Mouse (Mus musculus) midbrain, postnatal 0 days (tissue): Measurements from ENCODE around the gene Klrb1. TPM values are rescaled to one million over a fixed set of nuclear protein-coding genes. Genes with fewer than 3 reads are reported as not detected.

Experiments
- ATAC-seq: fragments of 200-750 bp; cut with Nextera tagmentation; 2 replicates; pipeline ENCODE4 v1.8.0; 2017; ENCODE audit warnings: moderate number of reproducible peaks, mild to moderate bottlenecking, moderate TSS enrichment, moderate library complexity; ENCODE audit not compliant: low FRiP score
- DNase-seq: peaks from one replicate; pipeline ENCODE4 v3.0.0-alpha.2; 2015; ENCODE audit warnings: low spot score
- H3K27ac ChIP-seq: fragments of 300-500 bp; sonication (generic); 2 replicates; pipeline ENCODE4 v1.5.1; 2014; ENCODE audit warnings: low read depth, mild to moderate bottlenecking, low read length, mixed read lengths
- H3K27me3 ChIP-seq: fragments of 300-500 bp; sonication (generic); 2 replicates; pipeline ENCODE4 v1.6.1; 2014; ENCODE audit warnings: low read length, control low read depth, mixed read lengths; ENCODE audit not compliant: insufficient read depth
- H3K36me3 ChIP-seq: fragments of 300-500 bp; sonication (generic); 2 replicates; pipeline ENCODE4 v1.6.1; 2014; ENCODE audit warnings: low read length, control low read depth, mixed read lengths; ENCODE audit not compliant: insufficient read depth
- H3K4me1 ChIP-seq: fragments of 300-500 bp; sonication (generic); 2 replicates; pipeline ENCODE4 v1.6.1; 2014; ENCODE audit warnings: mild to moderate bottlenecking, control low read depth, antibody characterized with exemption, low read length, mixed read lengths; ENCODE audit not compliant: insufficient read depth
- H3K4me2 ChIP-seq: fragments of 300-500 bp; sonication (generic); 2 replicates; pipeline ENCODE4 v1.6.1; 2014; ENCODE audit warnings: low read depth, mild to moderate bottlenecking, low read length, mixed read lengths; ENCODE audit not compliant: poor library complexity, severe bottlenecking
- H3K4me3 ChIP-seq: fragments of 300-500 bp; sonication (generic); 2 replicates; pipeline ENCODE4 v1.5.1; 2014; ENCODE audit warnings: low read depth, mild to moderate bottlenecking, low read length, moderate library complexity
- H3K9ac ChIP-seq: fragments of 300-500 bp; sonication (generic); replicated peaks from 2 replicates; pipeline ENCODE4 v1.6.1; 2014; ENCODE audit warnings: mild to moderate bottlenecking, low read length, moderate library complexity, mixed read lengths; ENCODE audit not compliant: poor library complexity, severe bottlenecking
- H3K9me3 ChIP-seq: fragments of 300-500 bp; sonication (generic); 2 replicates; pipeline ENCODE4 v1.6.1; 2016; ENCODE audit warnings: low read length, control low read depth
- CTCF ChIP-seq: IDR thresholded peaks from 2 replicates; pipeline ENCODE4 v1.5.1; 2016; ENCODE audit warnings: antibody characterized with exemption, mild to moderate bottlenecking
- WGBS: fragments of 180-500 bp; shearing (Covaris S2); extraction: QIAGEN DNeasy Blood & Tissue Kit; methylation state at CpG from one replicate; pipeline ENCODE4 v1.1.7; 2014; 5-methylcytosine and 5-hydroxymethylcytosine counted together
- polyA plus RNA-seq: library from polyadenylated mRNA; unstranded; fragments of >200 nt; fragmentation: Nextera tagmentation; extraction: Ambion mirVana; gene quantifications from 2 replicates; pipeline ENCODE4 v1.2.1, GENCODE M21; 2015
- total RNA-seq: library from RNA; depleted of rRNA; stranded (reverse); fragments of >200 nt; gene quantifications from 2 replicates; pipeline ENCODE4 v1.2.3, GENCODE M21; 2014; rRNA removed

Gene Klrb1
- total and polyA plus RNA-seq, 2 experiments from 2014 or later, result 2.3 to 3.0 TPM

DNA sequence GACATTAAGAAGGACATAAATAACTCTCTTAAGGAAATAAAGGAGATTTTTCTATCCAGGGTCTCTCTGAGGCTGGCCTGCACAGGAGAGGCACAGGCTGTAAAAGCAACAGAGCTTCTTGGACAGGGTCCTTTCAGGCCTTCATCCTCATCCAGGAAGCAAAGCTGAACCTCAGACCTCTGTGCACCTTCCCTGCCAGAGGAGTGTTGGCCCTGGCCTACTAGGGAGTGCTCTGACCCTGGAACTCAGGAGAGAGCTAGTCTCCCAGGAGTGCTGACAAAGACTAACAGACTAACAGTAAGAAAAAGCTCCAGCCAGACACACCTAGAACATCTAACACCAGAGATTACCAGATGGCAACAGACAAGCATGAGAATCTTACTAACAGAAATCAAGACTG, 43.3 kb downstream of the Klrb1 start:
- Histone ChIP-seq H3K4me1 (no peaks in the 10 kb centered on the region), H3K4me2 (no peak overlapping the region), H3K27me3 (no peaks in the 10 kb centered on the region), H3K4me3 (no peak overlapping the region), H3K36me3 (no peaks in the 10 kb centered on the region), H3K9ac (no peak overlapping the region), H3K9me3 (no peaks in the 10 kb centered on the region), H3K27ac (no peak overlapping the region)
- ATAC-seq, result no peak
- TF ChIP-seq CTCF, result no peak
- no peak for DNase-seq

DNA sequence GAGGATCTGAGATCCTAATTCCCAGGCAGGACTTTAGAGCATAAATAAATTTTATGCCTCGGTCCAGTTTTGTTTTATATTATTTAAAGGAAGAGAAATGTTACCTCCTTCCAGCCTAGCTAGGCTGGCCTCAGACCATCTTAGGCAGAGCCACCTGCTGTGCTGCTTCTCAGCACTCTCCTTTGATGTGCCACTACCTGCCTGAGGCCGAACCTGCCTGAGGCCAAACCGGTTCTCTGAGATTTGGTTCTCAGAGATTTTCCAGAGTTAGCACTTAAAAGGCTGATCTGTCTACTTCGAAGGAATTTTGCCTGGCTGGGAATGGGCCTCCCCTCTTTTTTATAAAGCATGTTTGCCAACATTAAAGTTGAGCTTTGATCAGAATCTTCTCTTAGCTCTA, 52.9 kb downstream of the Klrb1 start:
- Histone ChIP-seq H3K9me3 (no peaks in the 10 kb centered on the region), H3K4me2 (no peak overlapping the region), H3K4me1 (no peaks in the 10 kb centered on the region), H3K27ac (no peak overlapping the region), H3K36me3 (no peaks in the 10 kb centered on the region), H3K27me3 (no peaks in the 10 kb centered on the region), H3K4me3 (no peak overlapping the region), H3K9ac (no peak overlapping the region)
- 61% methylated on average over 4 of the region's 4 CpGs for WGBS
- ATAC-seq (no peak), DNase-seq (no peak)
- TF ChIP-seq CTCF, result no peak

DNA sequence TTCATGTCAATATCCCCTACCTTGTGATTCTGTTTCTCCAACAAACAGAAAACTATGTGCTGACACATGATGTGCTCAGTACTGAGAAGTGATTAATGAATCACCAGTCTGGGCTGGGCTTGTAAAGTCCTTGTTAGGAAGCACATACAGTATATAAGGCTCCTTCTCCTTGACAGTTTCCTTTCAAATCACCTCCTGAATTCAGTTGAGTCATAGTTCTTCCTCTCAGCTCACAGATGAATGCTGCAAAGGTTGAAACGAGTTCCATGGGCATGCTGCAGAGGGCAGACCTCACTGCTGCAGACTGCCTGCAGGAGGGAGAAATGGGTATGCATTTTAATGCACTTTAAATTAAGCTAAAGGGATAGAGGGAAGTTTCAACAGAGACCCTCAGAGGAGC, 60.7 kb downstream of the Klrb1 start, which contains the start of gene Clec2h:
Gene Clec2h, plus strand, starts transcription at position 180 of the 400 bp plus-strand sequence.
- no peak within 1 kb of the TSS for H3K4me2 ChIP-seq
- DNase-seq (no peak), ATAC-seq (no peak)
- no peak within 1 kb of the TSS for H3K27ac ChIP-seq
- TF ChIP-seq CTCF, result peak; percentile 48
- H3K9me3 ChIP-seq, result no peaks in the 10 kb centered on the region
- H3K9ac ChIP-seq, result no peak within 1 kb of the TSS
- WGBS, result 20% methylated on average over 1 of the region's 1 CpGs
- H3K36me3 ChIP-seq, result no peaks in the 10 kb centered on the region
- H3K27me3 ChIP-seq, result no peaks in the 10 kb centered on the region
- no peak within 1 kb of the TSS for H3K4me3 ChIP-seq
- no peaks in the 10 kb centered on the region for H3K4me1 ChIP-seq

DNA sequence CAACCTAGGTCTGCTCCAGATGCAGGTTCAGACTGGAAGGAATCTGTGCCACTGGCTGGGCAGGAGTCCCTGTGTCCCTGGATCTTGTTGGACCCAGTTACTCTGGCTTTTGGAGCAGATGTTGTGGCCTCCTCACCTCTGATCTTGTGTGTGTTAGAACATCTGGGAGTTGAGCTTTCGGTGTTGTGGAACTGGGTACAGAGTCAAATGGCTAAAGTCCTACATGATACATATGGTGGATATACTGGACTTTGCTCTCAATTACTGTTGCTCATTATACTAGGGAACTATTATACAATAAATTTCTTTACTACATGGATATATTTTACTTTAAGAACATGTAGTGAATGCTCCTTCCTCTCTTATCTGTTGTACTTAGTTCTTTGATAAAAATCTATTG, 61.6 kb downstream of the Klrb1 start:
- no peak overlapping the region for H3K27ac ChIP-seq
- H3K4me3 ChIP-seq, result no peak overlapping the region
- H3K9ac ChIP-seq, result no peak overlapping the region
- H3K36me3 ChIP-seq, result no peaks in the 10 kb centered on the region
- H3K4me2 ChIP-seq, result no peak overlapping the region
- no peaks in the 10 kb centered on the region for H3K4me1 ChIP-seq
- ATAC-seq (no peak), DNase-seq (no peak)
- 93% methylated on average over 1 of the region's 1 CpGs for WGBS
- no peaks in the 10 kb centered on the region for H3K9me3 ChIP-seq
- TF ChIP-seq CTCF, result no peak
- no peaks in the 10 kb centered on the region for H3K27me3 ChIP-seq

Other genes with a start within 250 kb of the Klrb1 start
- gene Pzp, start 196.3 kb downstream of the Klrb1 start, total RNA-seq, result not detected in 2 replicates
- gene Pzp, start 196.3 kb downstream of the Klrb1 start, polyA plus RNA-seq, result 0.16 TPM in 1 of 2 replicates, not detected in the other
- gene A2ml1, start 141.5 kb downstream of the Klrb1 start, total RNA-seq, result 0.16 and 0.28 TPM in 2 replicates
- 7.4 and 7.9 TPM in 2 replicates for gene A2ml1, start 141.5 kb downstream of the Klrb1 start, polyA plus RNA-seq
- gene Klrb1a, start 99.5 kb downstream of the Klrb1 start, total RNA-seq, result not detected in 2 replicates
- not detected in 2 replicates for gene Klrb1a, start 99.5 kb downstream of the Klrb1 start, polyA plus RNA-seq
- gene Clec2h, start 60.7 kb downstream of the Klrb1 start, total RNA-seq, result not detected in 2 replicates
- not detected in 2 replicates for gene Clec2h, start 60.7 kb downstream of the Klrb1 start, polyA plus RNA-seq
- 0.09 and 0.77 TPM in 2 replicates for gene Klrb1c, start 66.2 kb upstream of the Klrb1 start, total RNA-seq
- 0.09 and 0.25 TPM in 2 replicates for gene Klrb1c, start 66.2 kb upstream of the Klrb1 start, polyA plus RNA-seq
- not detected in 2 replicates for gene Gm44511, start 103.3 kb upstream of the Klrb1 start, total RNA-seq
- gene Gm44511, start 103.3 kb upstream of the Klrb1 start, polyA plus RNA-seq, result not detected in 2 replicates
- gene Klrb1b, start 103.3 kb upstream of the Klrb1 start, total RNA-seq, result not detected in 2 replicates
- gene Klrb1b, start 103.3 kb upstream of the Klrb1 start, polyA plus RNA-seq, result not detected in 2 replicates
- 0.42 TPM in 1 of 2 replicates, not detected in the other for gene Clec2i, start 164.5 kb upstream of the Klrb1 start, total RNA-seq
- not detected in 2 replicates for gene Clec2i, start 164.5 kb upstream of the Klrb1 start, polyA plus RNA-seq
- 0.19 and 0.38 TPM in 2 replicates for gene BC035044, start 168.1 kb upstream of the Klrb1 start, total RNA-seq
- gene BC035044, start 168.1 kb upstream of the Klrb1 start, polyA plus RNA-seq, result 0.29 and 0.41 TPM in 2 replicates
- gene Clec2g, start 211.3 kb upstream of the Klrb1 start, total RNA-seq, result not detected in 2 replicates
- not detected in 2 replicates for gene Clec2g, start 211.3 kb upstream of the Klrb1 start, polyA plus RNA-seq